Mouse (Mus musculus) B cell, adult 62 days (primary cell): ENCODE data around the gene Trappc2l. TPM values are rescaled to one million over a fixed set of nuclear protein-coding genes. Genes with fewer than 3 reads are reported as not detected.

Experiments used
- total RNA-seq: library from RNA; stranded (reverse); gene quantifications from 4 replicates; pipeline ENCODE4 v1.2.4, GENCODE M21; 2023

The Trappc2l gene
- total RNA-seq: 48.6 to 53.8 TPM (median 53.0 TPM) in 4 replicates

GRCm38 (mm10) chr8:122611295-122612133 lies at the start of gene Trappc2l, which contains the start of gene Galns:
Gene Trappc2l (plus strand): TSS chr8:122611640.
Gene Galns (minus strand): TSS chr8:122611463.

GRCm38 (mm10) chr8:122567361-122568108 lies 43.9 kb upstream of the Trappc2l start, which contains the start of gene Cdt1:
Gene Cdt1 (plus strand): TSS chr8:122568015.

GRCm38 (mm10) chr8:122576648-122577022 lies 34.8 kb upstream of the Trappc2l start, which contains the start of gene Aprt:
Gene Aprt (minus strand): TSS chr8:122576909.

GRCm38 (mm10) chr8:122622727-122623126 lies 11.3 kb downstream of the Trappc2l start, which contains the start of gene Pabpn1l:
Gene Pabpn1l (minus strand): TSS chr8:122622739.

Other genes starting within 250 kb of the Trappc2l start
- gene Zc3h18, start 235.0 kb upstream of the Trappc2l start, total RNA-seq: 104 to 112 TPM (median 110 TPM) in 4 replicates
- gene Il17c, start 189.6 kb upstream of the Trappc2l start, total RNA-seq: 1.2 to 2.1 TPM (median 1.9 TPM) in 3 of 4 replicates, not detected in the other
- gene Cyba, start 178.7 kb upstream of the Trappc2l start, total RNA-seq: 304 to 323 TPM (median 311 TPM) in 4 replicates
- gene Mvd, start 168.2 kb upstream of the Trappc2l start, total RNA-seq: 5.4 to 7.5 TPM (median 6.5 TPM) in 4 replicates
- 3.0 to 5.5 TPM (median 3.5 TPM) in 4 replicates for gene Snai3, start 150.9 kb upstream of the Trappc2l start, total RNA-seq
- gene Rnf166, start 135.6 kb upstream of the Trappc2l start, total RNA-seq: 34.1 to 39.4 TPM (median 36.4 TPM) in 4 replicates
- gene Ctu2, start 135.5 kb upstream of the Trappc2l start, total RNA-seq: 60.9 to 70.8 TPM (median 67.0 TPM) in 4 replicates
- gene Piezo1, start 60.3 kb upstream of the Trappc2l start, total RNA-seq: 50.5 to 59.6 TPM (median 55.8 TPM) in 4 replicates
- 161 to 179 TPM (median 171 TPM) in 4 replicates for gene Cdt1, start 43.6 kb upstream of the Trappc2l start, total RNA-seq
- gene Aprt, start 34.7 kb upstream of the Trappc2l start, total RNA-seq: 69.4 to 88.1 TPM (median 84.2 TPM) in 4 replicates
- gene Galns, start 177 bp upstream of the Trappc2l start, total RNA-seq: 25.2 to 31.3 TPM (median 29.0 TPM) in 4 replicates
- gene Pabpn1l, start 11.1 kb downstream of the Trappc2l start, total RNA-seq: 0.51 to 0.89 TPM in 2 of 4 replicates, not detected in the others
- 56.0 to 76.0 TPM (median 63.1 TPM) in 4 replicates for gene Cbfa2t3, start 87.5 kb downstream of the Trappc2l start, total RNA-seq
- 16.9 to 18.9 TPM (median 17.8 TPM) in 4 replicates for gene Acsf3, start 163.8 kb downstream of the Trappc2l start, total RNA-seq
- not detected in 4 replicates for gene Cdh15, start 236.3 kb downstream of the Trappc2l start, total RNA-seq